Mouse (Mus musculus): ENCODE data around the gene Sbno2. TPM values are rescaled to one million over a fixed set of nuclear protein-coding genes. Genes with fewer than 3 reads are reported as not detected.
"Not testable (repeated sequence)": the region's sequence is repeated elsewhere in the genome, so short reads cannot be mapped to it uniquely, and the experiment has no call there.

The Sbno2 gene
- polyA plus RNA-seq, 1 experiment from 2014 or later, result 14.9 TPM

DNA sequence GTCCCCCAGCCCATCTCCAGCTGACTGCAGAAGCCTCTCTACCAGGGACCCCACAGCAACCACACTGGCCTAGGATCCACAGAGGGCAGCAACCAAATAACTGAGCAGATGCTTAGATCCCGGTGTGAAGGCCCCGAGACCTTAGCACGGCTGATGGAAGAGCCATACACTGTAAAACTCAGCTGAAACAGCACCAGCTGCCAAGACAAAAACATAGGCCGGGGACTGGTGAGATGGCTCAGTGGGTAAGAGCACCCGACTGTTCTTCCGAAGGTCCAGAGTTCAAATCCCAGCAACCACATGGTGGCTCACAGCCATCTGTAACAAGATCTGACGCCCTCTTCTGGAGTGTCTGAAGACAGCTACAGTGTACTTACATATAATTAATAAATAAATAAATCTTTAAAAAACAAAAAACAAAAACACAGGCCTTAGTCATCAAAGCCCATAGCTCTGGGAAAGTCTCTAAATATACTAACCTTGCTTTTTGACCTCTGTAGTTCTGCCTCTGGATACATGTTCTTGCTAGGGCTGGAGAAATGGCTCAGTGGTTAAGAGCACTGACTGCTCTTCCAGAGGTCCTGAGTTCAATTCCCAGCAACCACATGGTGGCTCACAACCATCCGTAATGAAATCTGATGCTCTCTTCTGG is 63.8 kb downstream of the Sbno2 start:
- 85% methylated on average over 8 of the region's 8 CpGs for WGBS
- not testable (repeated sequence) for H3K9ac ChIP-seq (replicated peaks; ENCODE audit: low read depth, low read length); H3K36me3 ChIP-seq (ENCODE audit: control insufficient read depth, insufficient read depth); H3K27ac ChIP-seq (ENCODE audit: low read length); H3K4me2 ChIP-seq (ENCODE audit: low read length); H3K27me3 ChIP-seq (replicated peaks; ENCODE audit: control insufficient read depth, insufficient read depth, low read length); ATAC-seq; H3K9me3 ChIP-seq (ENCODE audit: control insufficient read depth, low read length); H3K4me3 ChIP-seq (replicated peaks; ENCODE audit: low read length)
- H3K4me1 ChIP-seq (replicated peaks; ENCODE audit: control insufficient read depth, insufficient read depth, low read length), result peaks cover 17% of the 10 kb centered on the region

DNA sequence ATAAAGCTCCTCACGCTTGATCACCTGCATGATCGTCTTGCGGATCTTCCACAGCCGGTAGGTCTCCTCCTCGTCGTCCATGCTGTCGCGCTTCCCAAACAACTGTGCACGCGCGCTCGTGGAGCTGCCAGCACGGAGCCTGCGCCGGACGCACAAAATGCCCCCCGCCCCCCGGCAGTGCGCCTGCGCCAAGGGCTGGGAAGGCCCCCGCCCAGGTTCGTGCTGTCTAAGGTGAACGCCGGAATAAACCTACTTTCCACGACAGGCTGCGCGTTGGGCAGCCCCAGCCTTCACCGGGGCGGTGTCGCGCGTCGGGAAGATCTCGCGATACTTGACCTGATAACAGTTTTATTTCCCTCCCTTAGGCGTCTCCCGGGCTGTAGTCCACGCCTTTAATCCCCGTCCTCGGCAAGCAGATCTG is 65.8 kb downstream of the Sbno2 start, which contains the start of gene Polr2e:
Gene Polr2e (minus strand): TSS at position 237 of the 421 bp plus-strand sequence.
- Histone ChIP-seq H3K9ac (replicated peaks; ENCODE audit: low read depth, low read length) (peak within 1 kb of the TSS; percentile 64), H3K27ac (ENCODE audit: low read length) (peak within 1 kb of the TSS; percentile 16; the same call in 1 of the 2 replicates), H3K9me3 (ENCODE audit: control insufficient read depth, low read length) (no peaks in the 10 kb centered on the region), H3K36me3 (ENCODE audit: control insufficient read depth, insufficient read depth) (peaks cover 16% of the 10 kb centered on the region), H3K4me3 (replicated peaks; ENCODE audit: low read length) (peak within 1 kb of the TSS; percentile 69), H3K4me2 (ENCODE audit: low read length) (peak within 1 kb of the TSS; percentile 72), H3K27me3 (replicated peaks; ENCODE audit: control insufficient read depth, insufficient read depth, low read length) (no peaks in the 10 kb centered on the region), H3K4me1 (replicated peaks; ENCODE audit: control insufficient read depth, insufficient read depth, low read length) (peaks cover 17% of the 10 kb centered on the region)
- peak; percentile 99 for ATAC-seq
- WGBS, result under 1% methylated on average over 39 of the region's 40 CpGs

DNA sequence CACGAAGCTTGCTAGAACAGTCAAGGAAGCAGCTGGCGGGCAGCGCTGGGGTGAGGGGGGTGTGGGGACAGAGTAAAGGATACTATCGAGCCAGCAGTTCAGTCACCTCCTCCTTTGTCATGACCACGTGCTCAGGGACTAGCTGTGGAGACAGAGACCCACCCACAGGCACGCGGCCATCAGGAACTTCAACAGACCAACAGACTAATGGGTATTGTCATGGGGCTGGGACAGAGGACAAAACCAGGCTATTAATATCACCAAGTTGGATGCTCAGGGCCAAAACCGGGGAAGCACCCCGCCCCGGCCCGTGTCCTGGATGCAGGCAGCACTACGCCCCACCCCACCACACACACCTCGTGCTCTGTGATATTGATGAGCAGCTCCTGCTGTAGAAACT is 68.5 kb downstream of the Sbno2 start:
- Histone ChIP-seq H3K4me1 (replicated peaks; ENCODE audit: control insufficient read depth, insufficient read depth, low read length) (peaks cover 17% of the 10 kb centered on the region), H3K9me3 (ENCODE audit: control insufficient read depth, low read length) (no peaks in the 10 kb centered on the region), H3K36me3 (ENCODE audit: control insufficient read depth, insufficient read depth) (peaks cover 16% of the 10 kb centered on the region), H3K4me2 (ENCODE audit: low read length) (no peak overlapping the region), H3K9ac (replicated peaks; ENCODE audit: low read depth, low read length) (no peak overlapping the region), H3K27ac (ENCODE audit: low read length) (no peak overlapping the region), H3K27me3 (replicated peaks; ENCODE audit: control insufficient read depth, insufficient read depth, low read length) (no peaks in the 10 kb centered on the region), H3K4me3 (replicated peaks; ENCODE audit: low read length) (no peak overlapping the region)
- ATAC-seq, result no peak
- WGBS, result 93% methylated on average over 13 of the region's 13 CpGs

DNA sequence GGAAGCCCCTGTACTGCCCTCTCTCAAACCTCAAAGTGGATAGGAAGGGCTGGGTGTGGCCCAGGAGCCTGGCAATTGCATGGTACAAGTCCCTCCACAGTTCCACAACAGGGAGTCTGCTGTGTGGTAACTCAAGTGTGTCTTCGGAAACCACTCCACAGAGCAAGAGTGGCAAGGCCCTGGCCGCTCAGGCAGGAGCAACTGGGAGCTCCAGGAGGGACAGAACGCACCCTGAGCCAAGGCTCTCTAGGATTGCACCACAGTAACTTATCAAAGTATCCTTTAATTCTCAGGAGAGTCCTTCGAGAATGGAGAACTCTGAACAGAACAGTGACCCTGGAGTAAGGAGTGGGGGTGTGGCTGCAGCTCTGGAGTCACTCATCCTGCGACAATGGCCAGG is 69.7 kb downstream of the Sbno2 start:
- Histone ChIP-seq H3K27me3 (replicated peaks; ENCODE audit: control insufficient read depth, insufficient read depth, low read length) (no peaks in the 10 kb centered on the region), H3K27ac (ENCODE audit: low read length) (no peak overlapping the region), H3K9ac (replicated peaks; ENCODE audit: low read depth, low read length) (no peak overlapping the region), H3K36me3 (ENCODE audit: control insufficient read depth, insufficient read depth) (peaks cover 16% of the 10 kb centered on the region), H3K4me2 (ENCODE audit: low read length) (no peak overlapping the region), H3K4me3 (replicated peaks; ENCODE audit: low read length) (no peak overlapping the region), H3K4me1 (replicated peaks; ENCODE audit: control insufficient read depth, insufficient read depth, low read length) (peaks cover 17% of the 10 kb centered on the region), H3K9me3 (ENCODE audit: control insufficient read depth, low read length) (no peaks in the 10 kb centered on the region)
- ATAC-seq, result no peak
- 93% methylated on average over 5 of the region's 5 CpGs for WGBS

DNA sequence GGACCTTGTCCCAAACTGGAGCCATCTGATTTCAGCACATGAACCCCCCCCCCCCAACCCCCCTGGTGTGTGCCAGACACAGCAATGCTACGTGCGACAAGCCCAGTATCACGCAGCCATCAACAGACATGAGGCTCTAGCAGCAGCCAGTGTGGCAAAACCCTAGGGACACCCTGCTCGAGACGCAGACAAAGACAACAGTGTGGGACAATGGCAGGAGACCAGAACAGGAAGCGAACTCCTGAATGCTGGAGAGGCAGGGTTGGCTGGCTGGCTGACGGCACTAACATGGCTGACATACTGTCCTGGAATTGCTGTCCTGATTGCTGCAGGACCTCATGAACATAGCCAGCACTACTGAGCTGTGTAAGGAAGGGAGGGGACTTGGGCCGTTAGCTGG is 70.2 kb downstream of the Sbno2 start:
- no peak overlapping the region for H3K4me2 ChIP-seq (ENCODE audit: low read length)
- peaks cover 17% of the 10 kb centered on the region for H3K4me1 ChIP-seq (replicated peaks; ENCODE audit: control insufficient read depth, insufficient read depth, low read length)
- H3K27me3 ChIP-seq (replicated peaks; ENCODE audit: control insufficient read depth, insufficient read depth, low read length), result no peaks in the 10 kb centered on the region
- H3K9ac ChIP-seq (replicated peaks; ENCODE audit: low read depth, low read length), result no peak overlapping the region
- H3K4me3 ChIP-seq (replicated peaks; ENCODE audit: low read length), result no peak overlapping the region
- peaks cover 16% of the 10 kb centered on the region for H3K36me3 ChIP-seq (ENCODE audit: control insufficient read depth, insufficient read depth)
- no peak for ATAC-seq
- no peaks in the 10 kb centered on the region for H3K9me3 ChIP-seq (ENCODE audit: control insufficient read depth, low read length)
- H3K27ac ChIP-seq (ENCODE audit: low read length), result no peak overlapping the region
- 77% methylated on average over 8 of the region's 8 CpGs for WGBS

DNA sequence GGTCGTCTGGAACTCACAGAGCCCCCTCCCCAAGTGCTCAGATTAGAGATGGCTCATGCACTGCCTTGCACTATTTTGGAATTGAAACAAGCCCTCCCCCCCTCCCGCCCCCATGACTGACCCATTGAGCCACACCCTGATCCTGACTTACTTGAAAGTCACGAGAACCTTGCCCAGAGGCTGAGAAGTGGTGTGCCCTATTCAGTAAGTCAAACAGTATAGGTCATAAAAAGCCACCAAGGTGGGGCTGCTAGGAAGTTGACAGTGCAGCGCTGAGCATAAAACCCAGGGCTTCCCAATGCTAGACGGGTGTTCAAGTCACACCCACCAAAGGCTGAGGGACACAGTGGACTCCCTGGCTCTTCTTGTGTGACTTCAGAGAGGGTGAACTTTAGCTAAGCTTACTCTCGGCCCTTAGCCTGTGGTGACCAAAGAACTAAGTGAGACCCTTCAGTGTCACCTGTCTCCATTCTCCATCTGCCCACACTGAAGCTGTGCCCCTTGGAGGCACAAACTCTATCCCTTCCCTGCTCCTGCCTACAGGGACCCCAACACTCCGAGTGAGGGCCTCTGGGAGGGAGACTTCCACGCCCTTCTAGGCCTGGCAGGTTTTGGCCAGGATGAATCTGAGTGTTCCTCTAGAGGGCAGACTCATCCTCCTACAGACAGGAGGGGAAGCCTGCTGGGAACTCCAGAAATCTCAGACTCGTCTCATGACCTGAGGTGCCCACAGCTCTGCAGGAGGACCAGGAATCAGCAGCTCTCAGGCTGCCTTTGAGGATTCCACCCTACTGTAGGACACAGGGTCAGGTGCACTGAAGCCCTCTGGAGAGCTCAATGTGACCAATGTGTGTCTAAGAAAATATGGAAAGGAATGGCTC is 71.6 kb downstream of the Sbno2 start:
- Histone ChIP-seq H3K27ac (ENCODE audit: low read length) (no peak overlapping the region), H3K4me1 (replicated peaks; ENCODE audit: control insufficient read depth, insufficient read depth, low read length) (peaks cover 12% of the 10 kb centered on the region), H3K36me3 (ENCODE audit: control insufficient read depth, insufficient read depth) (peaks cover 16% of the 10 kb centered on the region), H3K9ac (replicated peaks; ENCODE audit: low read depth, low read length) (no peak overlapping the region), H3K4me3 (replicated peaks; ENCODE audit: low read length) (no peak overlapping the region), H3K9me3 (ENCODE audit: control insufficient read depth, low read length) (no peaks in the 10 kb centered on the region), H3K27me3 (replicated peaks; ENCODE audit: control insufficient read depth, insufficient read depth, low read length) (no peaks in the 10 kb centered on the region), H3K4me2 (ENCODE audit: low read length) (no peak overlapping the region)
- ATAC-seq, result no peak
- WGBS, result 52% methylated on average over 9 of the region's 9 CpGs

DNA sequence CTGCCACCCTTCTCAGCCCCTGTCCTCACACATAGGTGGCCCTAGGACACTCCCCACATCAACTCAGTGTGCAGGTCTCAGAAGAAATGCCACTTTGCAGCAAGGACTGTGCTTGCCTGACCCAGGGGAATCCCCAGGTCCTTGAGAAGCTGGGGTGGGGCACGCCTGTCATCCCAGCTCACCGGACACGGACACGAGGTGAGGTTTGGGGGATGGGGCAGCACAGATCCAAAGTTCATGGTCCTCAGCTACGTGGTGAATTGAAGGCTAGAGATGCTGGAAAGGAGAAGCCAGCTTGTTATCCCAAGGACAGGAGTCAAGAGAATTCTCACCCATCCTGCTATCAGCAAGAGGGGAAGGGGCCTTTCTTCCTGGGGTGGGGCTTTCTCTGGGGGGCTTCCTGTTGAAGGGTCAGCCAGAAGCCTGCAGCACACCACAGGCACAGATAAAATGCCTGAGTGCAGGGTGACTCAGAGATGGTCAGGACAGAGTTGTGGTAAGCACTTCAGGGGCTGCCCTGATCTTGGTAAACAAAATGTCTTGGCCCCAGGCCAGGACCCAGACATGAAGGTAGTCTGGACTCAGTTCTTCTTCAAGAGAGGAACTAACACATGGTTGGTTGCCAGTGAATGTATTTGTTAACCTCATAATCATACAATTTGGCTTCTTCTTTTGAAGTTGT is 72.4 kb downstream of the Sbno2 start:
- Histone ChIP-seq H3K9me3 (ENCODE audit: control insufficient read depth, low read length) (no peaks in the 10 kb centered on the region), H3K4me1 (replicated peaks; ENCODE audit: control insufficient read depth, insufficient read depth, low read length) (peaks cover 4% of the 10 kb centered on the region; the same call in 1 of the 2 replicates), H3K4me3 (replicated peaks; ENCODE audit: low read length) (no peak overlapping the region), H3K27ac (ENCODE audit: low read length) (no peak overlapping the region), H3K9ac (replicated peaks; ENCODE audit: low read depth, low read length) (no peak overlapping the region), H3K36me3 (ENCODE audit: control insufficient read depth, insufficient read depth) (peaks cover 16% of the 10 kb centered on the region), H3K4me2 (ENCODE audit: low read length) (no peak overlapping the region), H3K27me3 (replicated peaks; ENCODE audit: control insufficient read depth, insufficient read depth, low read length) (no peaks in the 10 kb centered on the region)
- WGBS, result 79% methylated on average over 5 of the region's 5 CpGs
- ATAC-seq, result no peak

DNA sequence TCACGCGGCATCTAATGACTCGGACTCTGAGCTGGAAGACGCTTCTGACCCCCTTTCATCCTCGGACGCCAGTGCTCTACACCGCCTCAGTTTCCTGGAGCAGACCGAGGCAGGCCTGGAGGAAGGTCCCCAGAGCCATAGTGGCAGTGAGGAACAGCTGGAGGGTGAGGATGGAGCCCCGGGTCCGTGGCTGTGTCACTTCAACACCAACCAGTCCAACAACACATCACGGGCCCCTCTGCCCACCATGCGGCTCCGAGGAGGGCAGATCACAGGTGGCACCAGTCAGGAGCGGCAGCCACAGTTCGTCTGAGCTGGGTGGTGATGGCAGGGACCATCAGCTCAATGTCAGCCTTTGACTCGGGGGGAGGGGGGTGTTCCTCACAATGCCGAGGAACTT is 74.6 kb downstream of the Sbno2 start:
- Histone ChIP-seq H3K9ac (replicated peaks; ENCODE audit: low read depth, low read length) (no peak overlapping the region), H3K4me3 (replicated peaks; ENCODE audit: low read length) (no peak overlapping the region), H3K27ac (ENCODE audit: low read length) (no peak overlapping the region), H3K9me3 (ENCODE audit: control insufficient read depth, low read length) (no peaks in the 10 kb centered on the region), H3K27me3 (replicated peaks; ENCODE audit: control insufficient read depth, insufficient read depth, low read length) (no peaks in the 10 kb centered on the region), H3K36me3 (ENCODE audit: control insufficient read depth, insufficient read depth) (peaks cover 4% of the 10 kb centered on the region), H3K4me2 (ENCODE audit: low read length) (no peak overlapping the region), H3K4me1 (replicated peaks; ENCODE audit: control insufficient read depth, insufficient read depth, low read length) (no peaks in the 10 kb centered on the region)
- no peak for ATAC-seq
- WGBS, result 88% methylated on average over 17 of the region's 17 CpGs

DNA sequence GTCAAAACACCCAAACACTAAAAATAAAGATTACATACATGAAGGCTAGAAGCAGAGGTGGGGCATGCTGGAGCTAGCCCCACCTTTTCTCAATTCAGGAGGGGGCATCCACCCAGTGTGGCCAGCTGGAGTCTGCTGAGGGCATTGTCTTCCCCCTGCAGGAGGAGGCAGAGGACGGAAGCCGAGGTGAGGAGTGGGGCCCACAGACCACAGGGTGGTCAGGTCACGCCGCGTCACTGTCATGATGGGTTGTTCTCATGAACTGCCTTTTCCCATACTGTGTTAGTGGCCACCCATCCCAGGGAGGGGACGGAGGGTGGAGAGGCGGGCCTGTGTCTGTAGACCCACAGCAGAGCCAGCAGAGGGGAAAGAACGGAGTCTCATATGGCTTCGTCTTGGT is 75.2 kb downstream of the Sbno2 start:
- H3K4me1 ChIP-seq (replicated peaks; ENCODE audit: control insufficient read depth, insufficient read depth, low read length), result no peaks in the 10 kb centered on the region
- no peaks in the 10 kb centered on the region for H3K9me3 ChIP-seq (ENCODE audit: control insufficient read depth, low read length)
- no peak overlapping the region for H3K4me2 ChIP-seq (ENCODE audit: low read length)
- no peak for ATAC-seq
- no peaks in the 10 kb centered on the region for H3K27me3 ChIP-seq (replicated peaks; ENCODE audit: control insufficient read depth, insufficient read depth, low read length)
- no peaks in the 10 kb centered on the region; the same call in 1 of the 2 replicates for H3K36me3 ChIP-seq (ENCODE audit: control insufficient read depth, insufficient read depth)
- no peak overlapping the region for H3K4me3 ChIP-seq (replicated peaks; ENCODE audit: low read length)
- 85% methylated on average over 9 of the region's 9 CpGs for WGBS
- H3K9ac ChIP-seq (replicated peaks; ENCODE audit: low read depth, low read length), result no peak overlapping the region
- no peak overlapping the region for H3K27ac ChIP-seq (ENCODE audit: low read length)

All from forebrain, embryonic 16.5 days (tissue).